Mouse (Mus musculus): ENCODE data around the gene LTO1.

The LTO1 gene

DNA sequence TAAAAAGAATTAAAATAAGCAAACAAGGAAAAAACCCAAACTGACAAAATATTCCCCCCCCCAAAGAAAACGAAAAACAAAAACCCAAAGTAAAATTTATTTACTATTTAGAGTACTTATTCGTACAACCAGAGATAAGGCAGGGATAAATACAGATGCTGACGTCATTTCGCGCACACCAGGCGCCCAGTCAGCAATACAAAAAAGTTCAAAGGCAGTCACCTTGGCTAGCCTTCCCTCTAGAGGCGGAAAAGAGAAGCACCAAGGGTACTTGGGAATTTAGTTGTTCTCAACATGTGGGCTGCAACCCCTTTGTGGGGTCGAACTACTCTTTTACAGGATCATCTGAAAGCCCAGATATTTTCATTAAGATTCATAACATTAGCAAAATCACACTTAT lies 7.1 kb upstream of the LTO1 start:
- in situ Hi-C loops (cut with MboI, MseI) = no loop called here

DNA sequence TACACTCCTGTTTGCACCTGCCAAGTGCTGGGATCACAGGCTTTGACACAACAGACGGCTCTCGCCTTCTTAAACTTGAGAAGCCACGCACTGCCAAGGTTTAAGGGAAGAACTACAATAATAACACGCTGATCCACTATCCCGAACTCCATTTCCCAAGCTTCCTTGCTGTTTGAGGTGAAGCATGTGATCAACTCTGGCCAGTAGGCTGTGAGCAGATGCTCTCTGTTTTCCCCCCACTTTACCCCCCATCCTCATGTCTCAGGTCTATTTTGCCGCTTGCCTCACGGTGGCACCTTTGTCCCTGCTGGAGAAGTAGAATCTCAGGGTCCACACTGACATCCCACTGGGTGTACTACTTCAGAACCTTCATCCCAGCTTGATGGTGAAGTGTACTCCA lies 6.2 kb upstream of the LTO1 start:
- in situ Hi-C loops (cut with MboI, MseI) = no loop called here

DNA sequence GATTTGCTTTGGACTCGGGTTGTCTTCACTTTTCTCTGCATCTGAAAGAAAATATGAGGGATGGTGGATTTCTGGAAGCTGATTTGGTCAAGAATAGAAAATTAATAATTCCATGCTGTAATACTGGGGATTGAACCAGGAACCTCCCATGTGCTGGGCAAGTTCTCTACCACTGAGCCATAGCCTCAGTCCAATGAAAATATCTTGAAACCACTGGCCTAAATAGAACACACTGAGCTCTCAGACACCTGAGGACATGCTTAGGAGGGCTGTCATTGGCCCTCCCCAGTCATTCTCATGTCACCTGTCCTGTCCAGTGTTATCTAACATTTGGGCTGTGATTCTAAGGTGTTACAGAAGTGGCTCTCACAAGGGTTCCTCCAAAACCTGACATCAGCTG lies 3.8 kb upstream of the LTO1 start:
- in situ Hi-C loops (cut with MboI, MseI) = no loop called here

DNA sequence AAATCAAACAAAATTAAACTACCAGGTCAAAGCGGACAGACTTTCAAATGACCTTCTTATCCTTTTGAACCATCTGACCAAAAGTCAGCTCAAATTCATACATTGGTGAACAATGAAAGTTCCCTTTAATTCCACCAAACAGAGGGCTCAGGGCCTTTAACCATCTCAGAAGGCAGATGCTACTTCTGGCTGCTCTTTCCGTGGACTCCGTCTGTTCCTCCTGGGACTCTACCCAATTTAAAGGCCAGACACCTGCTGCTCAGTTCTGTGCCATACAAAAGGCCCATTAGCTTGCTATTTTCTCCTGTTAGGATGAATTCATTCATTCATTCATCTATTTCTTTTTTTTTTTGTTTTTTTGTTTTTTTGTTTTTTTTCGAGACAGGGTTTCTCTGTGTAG lies 2.0 kb upstream of the LTO1 start:
- in situ Hi-C loops (cut with MboI, MseI) = no loop called here

- in situ Hi-C loops (cut with MboI, MseI) = no loop called here
Measured at GRCm38 (mm10) chr7:144914296-144914947, 478 bp upstream of the LTO1 start.

GRCm38 (mm10) chr7:144918823-144919222 lies 3.9 kb downstream of the LTO1 start:
- in situ Hi-C loops (cut with MboI, MseI) = no loop called here

GRCm38 (mm10) chr7:144927591-144927990 lies 12.7 kb downstream of the LTO1 start:
- in situ Hi-C loops (cut with MboI, MseI) = no loop called here

- in situ Hi-C loops (cut with MboI, MseI) = no loop called here
Measured at GRCm38 (mm10) chr7:144928009-144928888, 13.3 kb downstream of the LTO1 start.

DNA sequence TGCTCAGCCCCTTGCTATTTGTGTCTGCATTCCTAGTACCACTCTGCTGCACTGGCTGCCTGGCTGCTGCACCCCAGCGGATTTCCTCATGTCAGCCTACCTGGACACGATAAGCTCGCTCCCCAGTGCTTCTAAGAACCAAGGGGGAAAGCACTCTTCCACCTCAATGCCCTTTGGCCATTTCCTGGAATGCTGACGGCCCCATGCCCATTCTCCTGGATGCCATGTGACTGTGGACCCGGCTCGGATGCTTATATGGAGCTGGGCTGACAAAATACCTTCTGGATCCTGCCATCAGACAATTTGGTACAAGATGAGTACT lies 13.9 kb downstream of the LTO1 start:
- in situ Hi-C loops (cut with MboI, MseI) = no loop called here

GRCm38 (mm10) chr7:144929506-144929905 lies 14.6 kb downstream of the LTO1 start:
- in situ Hi-C loops (cut with MboI, MseI) = no loop called here

GRCm38 (mm10) chr7:144929931-144930330 lies 15.0 kb downstream of the LTO1 start:
- in situ Hi-C loops (cut with MboI, MseI) = no loop called here

DNA sequence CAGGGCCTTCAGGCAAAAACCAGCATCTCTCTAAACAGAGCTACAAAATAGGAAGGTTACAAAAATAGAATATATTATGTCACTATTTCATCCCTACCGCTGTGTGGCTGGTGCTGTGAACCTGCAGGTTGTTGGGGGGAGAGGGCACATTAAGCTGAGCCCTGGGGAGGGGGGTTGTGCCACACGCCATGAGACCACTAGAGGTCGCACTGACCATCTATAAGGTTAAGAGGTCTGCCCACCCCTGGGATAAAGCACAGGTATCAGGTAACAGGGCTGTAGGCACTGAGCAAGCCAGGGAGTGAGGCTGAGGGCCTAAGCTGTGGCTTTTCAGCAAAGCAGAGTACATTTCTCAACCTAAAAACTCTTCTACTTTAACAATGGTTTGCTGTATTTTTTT lies 16.9 kb downstream of the LTO1 start:
- in situ Hi-C loops (cut with MboI, MseI) = no loop called here

GRCm38 (mm10) chr7:144932389-144932937 lies 17.6 kb downstream of the LTO1 start:
- in situ Hi-C loops (cut with MboI, MseI) = no loop called here

GRCm38 (mm10) chr7:144933336-144933735 lies 18.4 kb downstream of the LTO1 start:
- in situ Hi-C loops (cut with MboI, MseI) = no loop called here

GRCm38 (mm10) chr7:144933796-144934195 lies 18.9 kb downstream of the LTO1 start:
- in situ Hi-C loops (cut with MboI, MseI) = no loop called here

DNA sequence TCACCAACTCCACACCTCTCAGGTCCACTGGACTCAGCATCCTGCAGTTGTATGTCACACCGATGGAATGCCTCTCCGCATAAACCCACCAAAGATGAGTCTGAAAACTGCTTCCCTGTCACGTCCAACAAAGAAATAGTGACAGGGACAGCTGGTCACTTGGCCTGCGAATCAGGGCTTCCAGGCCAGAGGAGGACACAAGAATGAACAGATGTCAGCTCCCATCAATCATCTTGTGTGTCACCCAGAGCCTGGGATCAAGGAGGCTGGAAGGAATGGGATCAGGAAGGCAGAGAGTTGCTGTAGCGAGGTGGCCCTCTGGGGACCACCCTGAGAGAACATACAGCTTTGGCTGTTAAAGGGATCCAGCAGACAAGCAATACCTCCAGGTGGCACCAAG lies 20.0 kb downstream of the LTO1 start:
- in situ Hi-C loops (cut with MboI, MseI) = loop anchor here (5.0 kb wide), 2 partner anchors 172 to 307 kb away; no protein-coding TSS in a partner anchor

DNA sequence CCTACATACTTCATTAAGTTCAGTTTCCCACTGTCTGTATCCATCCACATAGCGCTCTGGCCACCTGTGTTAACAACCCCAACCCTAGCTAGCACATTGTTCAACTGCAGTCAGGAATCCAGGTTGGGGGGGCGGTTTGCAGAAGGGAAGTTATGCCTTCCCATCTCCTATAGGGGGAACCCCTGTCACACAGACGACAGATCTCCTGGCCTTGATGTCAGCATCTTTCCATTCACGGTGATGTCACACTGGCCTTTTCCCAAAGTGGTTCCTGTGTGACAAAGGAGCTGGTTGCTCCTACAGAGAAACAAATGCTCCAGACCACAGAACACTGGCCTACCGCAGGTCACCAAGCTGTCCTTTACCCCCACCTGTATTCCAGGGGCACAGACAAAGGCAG lies 20.7 kb downstream of the LTO1 start:
- in situ Hi-C loops (cut with MboI, MseI) = loop anchor here (5.0 kb wide), 2 partner anchors 172 to 307 kb away; no protein-coding TSS in a partner anchor

DNA sequence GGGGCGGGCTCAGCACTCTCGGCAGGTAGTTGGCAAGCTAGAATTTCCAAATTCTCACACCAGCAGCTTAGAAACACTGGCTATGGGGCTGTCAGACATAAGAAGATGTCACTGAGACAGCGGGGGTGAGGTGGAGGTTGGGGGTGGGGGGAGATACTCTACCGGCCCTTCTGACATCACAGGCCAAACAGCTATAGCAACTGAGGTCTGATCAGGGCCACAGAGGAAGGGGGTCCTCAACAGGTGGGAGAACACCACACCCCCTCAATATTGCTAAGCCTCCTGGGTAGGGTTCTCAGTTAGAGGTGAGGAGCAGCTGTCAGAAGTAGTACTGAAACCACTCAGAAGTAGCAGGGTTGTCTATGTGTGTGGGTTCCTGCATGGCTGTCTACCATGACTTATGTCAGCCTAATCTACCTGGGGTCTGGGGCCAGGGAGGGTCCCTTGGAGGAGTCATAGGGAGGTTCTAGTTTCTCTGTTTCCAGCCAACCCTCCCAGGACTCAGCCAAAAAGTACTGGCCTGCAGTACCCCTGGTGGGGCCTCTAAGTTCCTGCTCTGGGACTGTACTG lies 21.5 kb downstream of the LTO1 start:
- in situ Hi-C loops (cut with MboI, MseI) = loop anchor here (5.0 kb wide), 2 partner anchors 171 to 306 kb away; no protein-coding TSS in a partner anchor

DNA sequence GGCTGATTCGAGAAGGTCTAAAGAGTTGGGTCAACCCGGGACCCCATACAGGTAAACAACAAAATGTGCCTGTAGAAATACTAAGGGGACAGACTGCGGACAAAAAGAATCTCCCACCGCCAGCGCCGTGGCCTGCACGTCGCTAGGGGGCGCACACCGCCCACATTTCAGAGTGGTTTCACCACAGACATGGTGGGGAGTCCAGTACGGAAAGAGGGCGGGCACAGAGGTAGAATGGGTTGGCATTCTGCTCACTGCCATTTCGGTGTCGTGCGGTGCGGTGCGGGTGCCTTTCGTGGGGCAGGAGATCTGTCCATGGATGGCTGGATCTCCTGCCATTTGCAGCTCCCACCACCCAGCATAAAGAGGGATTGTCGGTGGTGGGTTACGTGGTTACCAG lies 22.6 kb downstream of the LTO1 start:
- in situ Hi-C loops (cut with MboI, MseI) = loop anchor here (5.0 kb wide), 2 partner anchors 170 to 305 kb away; no protein-coding TSS in a partner anchor

DNA sequence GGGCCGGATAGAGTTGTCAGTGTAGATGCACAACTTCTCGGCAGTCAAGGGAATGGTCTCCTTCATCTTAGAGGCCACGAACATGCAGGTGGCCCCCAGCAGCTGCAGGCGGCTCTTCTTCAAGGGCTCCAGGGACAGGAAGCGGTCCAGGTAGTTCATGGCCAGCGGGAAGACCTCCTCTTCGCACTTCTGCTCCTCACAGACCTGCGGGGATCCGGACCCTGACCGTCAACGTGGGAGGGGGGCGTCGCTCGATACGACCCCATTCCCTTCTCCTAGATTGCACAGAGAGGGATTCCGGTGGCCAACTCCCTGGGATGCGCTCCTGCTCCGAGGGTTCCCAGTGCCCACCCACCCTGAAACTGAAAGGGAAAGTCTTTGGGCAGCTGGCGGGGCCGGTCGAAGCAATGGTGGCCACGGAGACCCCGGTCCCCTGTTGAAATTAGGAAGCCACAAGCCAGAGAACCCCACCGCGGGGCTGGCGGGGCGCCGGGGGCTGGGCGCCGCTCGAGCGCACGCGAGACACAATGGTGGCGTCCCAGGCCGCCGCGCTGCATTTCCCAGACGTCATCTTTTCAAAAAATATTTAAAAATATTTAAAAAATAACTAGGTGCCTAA lies 23.1 kb downstream of the LTO1 start:
- in situ Hi-C loops (cut with MboI, MseI) = loop anchor here (5.0 kb wide), 2 partner anchors 169 to 304 kb away; no protein-coding TSS in a partner anchor

DNA sequence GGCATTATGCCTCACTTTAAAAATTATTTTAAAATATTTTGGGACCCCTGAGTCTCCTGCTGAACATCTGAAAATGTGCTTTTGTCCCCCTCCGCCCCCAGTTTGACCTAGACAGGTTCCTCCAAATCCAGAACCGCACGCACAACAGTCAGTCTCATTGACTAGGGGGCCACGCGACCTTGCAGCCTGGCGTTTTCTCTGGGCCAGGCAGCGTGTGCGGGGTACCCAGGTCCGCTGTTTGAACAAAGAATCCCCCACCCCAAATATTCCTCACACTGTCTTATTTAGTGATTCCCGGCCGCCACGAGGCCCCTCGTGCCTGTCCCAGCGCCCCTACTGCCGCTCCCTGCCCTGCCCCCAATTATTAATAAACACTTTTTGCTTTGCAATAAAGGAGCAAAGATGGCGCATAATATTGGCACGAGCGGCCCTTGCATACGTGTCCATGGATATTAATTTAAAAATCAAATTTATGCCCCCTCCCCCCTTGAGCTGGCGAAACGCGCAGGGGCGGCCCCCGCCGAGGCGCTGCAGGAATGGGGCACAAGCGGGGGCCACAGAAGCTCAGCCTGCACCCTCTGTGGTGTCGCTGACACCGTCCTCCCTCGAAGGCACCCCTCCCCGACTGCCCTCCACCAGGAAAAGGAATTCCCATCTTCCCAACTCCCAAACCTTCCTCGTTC lies 23.9 kb downstream of the LTO1 start:
- in situ Hi-C loops (cut with MboI, MseI) = loop anchor here (5.0 kb wide), 2 partner anchors 168 to 303 kb away; no protein-coding TSS in a partner anchor
